Mouse (Mus musculus) kidney, postnatal 0 days (tissue): ENCODE measurements around the gene Zdbf2. TPM values are rescaled to one million over a fixed set of nuclear protein-coding genes. Genes with fewer than 3 reads are reported as not detected.
"Not testable (repeated sequence)": the region's sequence is repeated elsewhere in the genome, so short reads cannot be mapped to it uniquely, and the experiment has no call there.

ENCODE experiments used
- ATAC-seq: fragments of 200-750 bp; cut with Nextera tagmentation; replicated peaks from 2 replicates; pipeline ENCODE4 v1.8.0; 2017; ENCODE audit warnings: low read depth, moderate number of reproducible peaks, moderate TSS enrichment, moderate library complexity; ENCODE audit not compliant: low FRiP score
- DNase-seq: peaks from one replicate; pipeline ENCODE4 v3.0.0-alpha.2; 2016; ENCODE audit warnings: low spot score
- H3K27ac ChIP-seq: fragments of 300-500 bp; sonication (generic); 2 replicates; pipeline ENCODE4 v1.5.1; 2014; ENCODE audit warnings: mild to moderate bottlenecking
- H3K27me3 ChIP-seq: fragments of 300-500 bp; sonication (generic); 2 replicates; pipeline ENCODE4 v1.6.1; 2014; ENCODE audit warnings: low read length, mixed read lengths; ENCODE audit not compliant: insufficient read depth
- H3K36me3 ChIP-seq: fragments of 300-500 bp; sonication (generic); 2 replicates; pipeline ENCODE4 v1.6.1; 2014; ENCODE audit warnings: low read length, mixed read lengths; ENCODE audit not compliant: insufficient read depth
- H3K4me1 ChIP-seq: fragments of 300-500 bp; sonication (generic); replicated peaks from 2 replicates; pipeline ENCODE4 v1.6.1; 2014; ENCODE audit warnings: antibody characterized with exemption, low read length, mixed read lengths; ENCODE audit not compliant: insufficient read depth
- H3K4me2 ChIP-seq: fragments of 300-500 bp; sonication (generic); 2 replicates; pipeline ENCODE4 v1.6.1; 2014; ENCODE audit warnings: mild to moderate bottlenecking, low read length, moderate library complexity, mixed read lengths
- H3K4me3 ChIP-seq: fragments of 300-500 bp; sonication (generic); replicated peaks from 2 replicates; pipeline ENCODE4 v1.5.1; 2014; ENCODE audit warnings: low read depth, low read length
- H3K9ac ChIP-seq: fragments of 300-500 bp; sonication (generic); 2 replicates; pipeline ENCODE4 v1.6.1; 2014; ENCODE audit warnings: low read depth, low read length
- H3K9me3 ChIP-seq: fragments of 300-500 bp; sonication (generic); replicated peaks from 2 replicates; pipeline ENCODE4 v1.6.1; 2016; ENCODE audit warnings: low read length, inconsistent platforms, mixed read lengths
- CTCF ChIP-seq: IDR thresholded peaks from 2 replicates; pipeline ENCODE4 v1.5.1; 2016; ENCODE audit warnings: antibody characterized with exemption, low read depth, mild to moderate bottlenecking, moderate library complexity
- WGBS: fragments of 180-500 bp; shearing (Covaris S2); extraction: QIAGEN DNeasy Blood & Tissue Kit; methylation state at CpG from one replicate; pipeline ENCODE4 v1.1.7; 2014; 5-methylcytosine and 5-hydroxymethylcytosine counted together
- microRNA-seq: library from miRNA; unstranded; fragments of <30 nt; microRNA quantifications from one replicate; pipeline ENCODE4, GENCODE M21; 2016
- polyA plus RNA-seq: library from polyadenylated mRNA; unstranded; fragments of >200 nt; fragmentation: Nextera tagmentation; extraction: Ambion mirVana; gene quantifications from 2 replicates; pipeline ENCODE4 v1.2.1, GENCODE M21; 2015

The Zdbf2 gene
- polyA plus RNA-seq, 1 experiment from 2014 or later: 2.3 TPM

DNA sequence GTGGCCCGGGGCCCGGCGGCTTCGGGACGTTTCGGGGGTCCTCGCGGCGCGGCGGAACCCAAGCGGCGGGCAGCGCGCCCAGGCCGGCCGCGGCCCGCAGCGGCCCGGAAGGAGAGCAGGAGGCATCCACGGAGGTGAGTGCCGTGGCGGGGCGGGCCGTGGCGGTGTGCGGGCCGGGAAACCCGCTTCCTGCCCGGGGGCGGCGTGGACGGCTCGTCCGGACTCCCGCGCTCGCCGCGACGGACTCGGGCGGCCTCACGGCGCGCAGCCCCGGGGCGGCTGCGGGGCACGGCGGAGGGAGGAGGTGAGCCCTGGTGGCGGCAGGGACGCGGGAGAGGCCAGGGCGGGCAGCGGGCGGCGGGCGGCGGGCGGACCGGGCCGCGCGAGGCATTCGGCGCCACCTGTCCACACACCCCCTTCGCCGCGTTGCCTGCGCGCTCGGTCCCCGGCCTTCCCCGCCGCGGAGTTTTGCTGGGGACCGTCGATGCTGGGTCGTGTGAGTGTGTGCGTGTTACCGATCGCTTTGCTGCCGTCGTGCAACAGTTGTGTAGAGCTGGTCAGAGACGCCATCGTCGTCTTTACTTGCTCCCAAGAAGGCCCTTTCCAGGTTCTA, 380 bp downstream of the Zdbf2 start:
- TF ChIP-seq CTCF: no peak
- 0 out of 2 replicates have a peak overlapping the region, but pooled peaks have one; percentile 5 for H3K27ac ChIP-seq
- H3K9me3 ChIP-seq: no peaks in the 10 kb centered on the region
- peak overlapping the region; percentile 73 for H3K4me2 ChIP-seq
- peak overlapping the region; percentile 56; the same call in 1 of the 2 replicates for H3K9ac ChIP-seq
- peak; percentile 63 for ATAC-seq
- peaks cover 52% of the 10 kb centered on the region for H3K27me3 ChIP-seq
- under 1% methylated on average over 53 of the region's 89 CpGs for WGBS
- no peaks in the 10 kb centered on the region for H3K4me1 ChIP-seq
- DNase-seq: no peak
- peak overlapping the region; percentile 52 for H3K4me3 ChIP-seq
- H3K36me3 ChIP-seq: no peaks in the 10 kb centered on the region

DNA sequence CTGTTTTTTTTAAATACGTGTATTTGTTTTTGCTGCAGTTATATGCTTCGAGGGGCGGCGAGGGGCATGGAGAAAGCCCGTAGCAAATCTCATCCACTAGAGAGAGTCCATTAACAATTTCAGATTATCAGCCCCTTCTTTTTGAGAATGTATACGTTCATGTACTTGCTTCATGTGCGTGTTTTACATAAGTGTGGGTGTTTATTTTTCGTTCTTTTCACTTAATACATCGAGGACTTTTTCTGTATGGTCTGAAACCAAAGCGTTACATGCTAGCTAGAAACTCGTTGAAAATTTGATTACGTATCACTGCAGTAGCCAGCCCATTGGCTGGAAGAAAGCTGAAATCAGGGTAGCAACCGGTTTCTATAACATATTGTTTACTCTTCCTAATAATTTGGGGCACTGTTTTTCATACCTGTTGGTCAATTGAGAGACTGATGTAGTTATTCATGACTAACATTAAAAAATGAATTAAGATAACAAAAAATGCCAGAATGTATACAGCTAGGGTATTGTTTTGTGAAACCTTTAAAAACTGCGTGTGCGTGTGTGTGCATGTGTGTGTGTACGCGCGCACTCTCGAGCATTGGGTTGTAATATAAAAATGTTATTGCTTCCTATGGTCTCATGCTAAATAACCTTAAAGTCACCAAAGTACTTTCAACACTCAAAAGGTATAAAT, 1.1 kb downstream of the Zdbf2 start:
- H3K36me3 ChIP-seq: no peaks in the 10 kb centered on the region
- 13% methylated on average over 19 of the region's 19 CpGs for WGBS
- peak overlapping the region; percentile 52 for H3K4me3 ChIP-seq
- no peaks in the 10 kb centered on the region for H3K9me3 ChIP-seq
- peak overlapping the region; percentile 73 for H3K4me2 ChIP-seq
- TF ChIP-seq CTCF: no peak
- H3K27me3 ChIP-seq: peaks cover 45% of the 10 kb centered on the region
- ATAC-seq (no peak), DNase-seq (no peak)
- H3K27ac ChIP-seq: no peak overlapping the region
- no peaks in the 10 kb centered on the region for H3K4me1 ChIP-seq
- no peak overlapping the region for H3K9ac ChIP-seq

DNA sequence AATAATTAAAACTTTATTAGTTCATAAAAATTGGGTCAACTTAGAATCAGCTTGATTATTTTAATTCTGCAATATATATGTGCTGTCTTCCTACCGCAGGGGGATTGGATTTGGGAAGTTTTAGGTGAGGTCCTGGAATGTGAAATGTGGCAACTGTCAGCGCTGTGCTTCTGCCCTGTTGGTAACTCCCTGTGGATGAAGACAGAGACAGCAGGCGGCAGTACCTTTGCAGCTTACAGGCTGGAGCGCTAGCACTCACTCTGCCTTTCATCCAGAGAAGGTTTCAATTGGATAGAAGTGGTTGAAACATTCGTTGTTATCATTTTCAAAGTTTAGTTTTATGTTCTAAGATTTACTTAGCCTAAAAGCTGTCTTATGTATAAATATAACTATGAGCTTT, 5.0 kb downstream of the Zdbf2 start:
- ATAC-seq (no peak), DNase-seq (no peak)
- no peak for TF ChIP-seq CTCF
- H3K4me2 ChIP-seq: no peak overlapping the region
- H3K27ac ChIP-seq: no peak overlapping the region
- H3K9ac ChIP-seq: no peak overlapping the region
- no peaks in the 10 kb centered on the region for H3K4me1 ChIP-seq
- WGBS: 46% methylated on average over 5 of the region's 5 CpGs
- H3K36me3 ChIP-seq: no peaks in the 10 kb centered on the region
- H3K27me3 ChIP-seq: peaks cover 31% of the 10 kb centered on the region
- no peaks in the 10 kb centered on the region for H3K9me3 ChIP-seq
- H3K4me3 ChIP-seq: no peak overlapping the region

DNA sequence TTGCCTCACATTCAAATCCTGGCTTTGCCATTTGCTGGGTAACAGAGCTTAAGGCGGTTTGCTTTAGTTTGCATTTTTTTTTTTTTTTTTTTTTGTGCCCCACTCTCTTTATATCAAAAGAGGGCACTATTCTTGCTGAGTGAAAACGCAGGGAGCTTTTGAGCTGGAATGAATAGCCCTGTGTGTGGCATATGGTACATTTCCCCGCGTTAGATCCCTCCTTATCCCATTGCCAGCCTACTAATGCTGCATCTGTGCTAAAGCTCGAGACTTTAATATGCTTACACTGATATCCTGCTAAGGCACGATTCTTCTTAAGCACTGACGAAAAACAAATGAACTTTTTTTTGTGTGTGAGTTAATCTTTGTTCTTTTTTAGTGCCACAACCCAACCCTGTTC, 20.9 kb downstream of the Zdbf2 start:
- WGBS: 61% methylated on average over 7 of the region's 7 CpGs
- ATAC-seq: no peak

DNA sequence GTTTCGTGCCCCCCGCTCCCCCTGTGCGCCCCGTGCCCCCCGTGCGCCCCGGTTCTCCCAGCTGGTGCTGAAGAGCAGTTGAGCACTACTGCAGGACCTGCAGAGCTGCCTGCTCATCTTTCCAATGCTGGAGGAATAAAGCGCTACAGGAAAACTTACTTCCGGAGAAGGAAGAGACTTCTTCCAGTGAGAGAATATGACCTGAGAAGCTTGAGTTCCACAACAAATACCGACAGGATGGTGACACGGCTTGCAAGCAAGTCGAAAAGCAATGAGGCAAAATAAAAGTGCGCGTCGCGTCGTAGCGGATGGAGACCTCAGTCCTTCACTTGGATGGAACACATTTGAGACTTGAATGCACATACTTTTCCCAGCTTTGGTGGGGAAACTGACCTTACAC, 36.6 kb downstream of the Zdbf2 start:
- WGBS: 42% methylated on average over 18 of the region's 18 CpGs
- Histone ChIP-seq H3K9me3 (0 out of 2 replicates have a peak, but pooled peaks cover 3% of the 10 kb centered on the region), H3K4me2 (no peak overlapping the region), H3K4me1 (no peaks in the 10 kb centered on the region), H3K4me3 (no peak overlapping the region), H3K9ac (no peak overlapping the region), H3K36me3 (no peaks in the 10 kb centered on the region), H3K27me3 (peaks cover 5% of the 10 kb centered on the region; the same call in 1 of the 2 replicates), H3K27ac (no peak overlapping the region)
- DNase-seq (peak; percentile 1), ATAC-seq (no peak)
- no peak for TF ChIP-seq CTCF

More for the DNA sequence above, 20.9 kb downstream of the Zdbf2 start:
- Histone ChIP-seq H3K9me3 (no peaks in the 10 kb centered on the region), H3K36me3 (no peaks in the 10 kb centered on the region), H3K4me3 (no peak overlapping the region), H3K27me3 (no peaks in the 10 kb centered on the region), H3K27ac (no peak overlapping the region), H3K9ac (no peak overlapping the region), H3K4me1 (no peaks in the 10 kb centered on the region), H3K4me2 (no peak overlapping the region)
- DNase-seq: no peak
- no peak for TF ChIP-seq CTCF

DNA sequence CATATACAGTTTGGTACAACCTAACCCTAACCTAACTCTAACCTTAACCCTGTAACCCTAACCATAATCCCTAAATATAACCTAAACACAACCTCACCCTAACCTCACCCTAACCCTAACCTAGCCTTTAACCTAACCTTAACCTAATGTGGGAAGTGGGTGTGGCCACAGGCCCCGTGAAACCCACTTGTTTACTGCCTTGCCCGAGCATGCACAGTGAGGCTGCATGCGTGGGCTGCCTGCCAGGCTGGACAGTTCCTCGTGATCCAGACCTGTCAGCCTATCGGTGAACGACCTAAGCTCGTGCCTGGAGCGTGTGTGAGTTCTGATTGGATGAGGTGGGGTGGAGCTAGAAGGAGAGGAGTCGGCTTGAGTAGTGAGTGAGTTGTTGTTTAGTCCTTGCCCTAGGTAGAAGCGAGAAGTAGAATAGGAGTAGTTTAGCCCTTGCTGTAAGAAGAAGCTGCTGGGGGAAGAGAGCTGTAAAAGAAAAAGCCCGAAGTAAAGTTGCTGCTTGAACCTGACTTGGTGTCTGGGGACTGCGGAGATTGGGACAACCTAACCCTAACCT, 50.6 kb downstream of the Zdbf2 start:
- not testable (repeated sequence) for H3K36me3 ChIP-seq, H3K9ac ChIP-seq
- 48% methylated on average over 12 of the region's 12 CpGs for WGBS

More for the DNA sequence above, 50.6 kb downstream of the Zdbf2 start:
- H3K4me1 ChIP-seq, H3K27ac ChIP-seq, H3K27me3 ChIP-seq, H3K4me3 ChIP-seq, H3K9me3 ChIP-seq, H3K4me2 ChIP-seq, DNase-seq: not testable (repeated sequence)
- ATAC-seq: 0 out of 2 replicates have a peak, but pooled peaks have one; percentile 3

Small RNAs within 50 kb of the gene (microRNA-seq; reads per million reads assigned to microRNA genes)
- gene Gm24513: not detected

Other genes starting within 250 kb of the Zdbf2 start
- gene Ino80d, start 158.6 kb upstream of the Zdbf2 start, polyA plus RNA-seq: 6.2 and 6.5 TPM in 2 replicates
- 545 and 580 TPM in 2 replicates for gene Eef1b2, start 96.4 kb upstream of the Zdbf2 start, polyA plus RNA-seq
- 178 and 181 TPM in 2 replicates for gene Ndufs1, start 96.4 kb upstream of the Zdbf2 start, polyA plus RNA-seq
- gene Gpr1, start 58.7 kb upstream of the Zdbf2 start, polyA plus RNA-seq: 0.15 and 0.17 TPM in 2 replicates
- gene Adam23, start 172.6 kb downstream of the Zdbf2 start, polyA plus RNA-seq: 1.2 and 3.0 TPM in 2 replicates